Comparison of ENCODE assay signal across 17 mouse cellular contexts in the genomic region with DNA sequence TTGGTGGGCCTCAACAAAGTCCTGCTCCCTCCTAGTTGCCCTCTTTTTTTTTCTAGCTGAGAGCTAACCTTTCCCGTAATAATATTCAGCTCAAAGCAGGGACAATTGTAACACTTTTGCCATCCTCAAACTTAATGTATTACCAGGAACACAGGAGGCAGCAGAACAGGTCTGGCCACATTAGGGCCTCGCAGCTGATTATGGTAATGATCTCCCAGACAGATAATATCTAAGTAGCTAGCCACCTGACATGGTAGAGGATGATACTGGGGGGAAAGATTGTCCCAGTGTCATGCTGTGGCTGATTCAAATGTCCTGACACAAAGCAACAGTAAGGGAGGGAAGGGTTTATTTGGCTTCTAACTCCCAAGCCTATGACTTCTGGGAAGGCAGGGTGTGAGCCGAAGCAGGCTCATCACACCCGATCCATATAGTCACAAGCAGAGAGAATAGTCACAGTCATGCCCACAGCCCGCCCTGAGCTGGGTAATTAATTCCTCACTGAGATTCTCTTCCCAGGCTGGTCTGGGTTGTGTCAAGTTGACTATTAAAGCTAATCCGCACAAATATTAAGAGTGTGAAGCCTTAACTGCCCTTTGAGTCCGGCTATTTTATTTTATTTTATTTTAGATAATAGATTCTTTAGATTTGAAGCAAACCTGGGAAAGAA. TPM values are rescaled to one million over a fixed set of nuclear protein-coding genes. Genes with fewer than 3 reads are reported as not detected.
DNase-seq lines count a peak whose midpoint lies in the region; ATAC-seq and TF ChIP-seq lines count a peak whose summit lies in the region.
"Had no signal": no experiment of that assay in that cellular context is flagged by ENCODE, and none has a peak within 500 bp of the region (broad histone marks: within the 10 kb centered on the region; RNA-seq: fewer than 3 reads in every experiment).

No protein-coding gene starts in this region.

- H3K4me1 ChIP-seq in kidney, embryonic 15.5 days = peaks cover 12% of the 10 kb centered on the region
- 0 out of 2 replicates have a peak, but pooled peaks cover 3% of the 10 kb centered on the region for H3K4me1 ChIP-seq in intestine, embryonic 15.5 days (replicated peaks)
- peaks cover 9% of the 10 kb centered on the region for H3K4me1 ChIP-seq in kidney, embryonic 16.5 days (ENCODE audit: insufficient read depth, low read length)
- H3K4me1 ChIP-seq in stomach, postnatal 0 days (replicated peaks; ENCODE audit: control insufficient read depth, insufficient read depth) = no peaks in the 10 kb centered on the region
- H3K4me1 ChIP-seq in forebrain, embryonic 10.5 days = no peaks in the 10 kb centered on the region
- H3K4me1 ChIP-seq: hindbrain, embryonic 10.5 days; hindbrain, embryonic 15.5 days; liver, embryonic 15.5 days had no signal

- H3K27ac ChIP-seq in kidney, embryonic 15.5 days = 0 out of 2 replicates have a peak overlapping the region, but pooled peaks have one; percentile 48
- H3K27ac ChIP-seq in intestine, embryonic 15.5 days = peak overlapping the region; percentile 36; the same call in 1 of the 2 replicates
- 0 out of 2 replicates have a peak overlapping the region, but pooled peaks have one; percentile 46 for H3K27ac ChIP-seq in kidney, embryonic 16.5 days (ENCODE audit: low read length)
- H3K27ac ChIP-seq in stomach, postnatal 0 days (replicated peaks) = peak overlapping the region; percentile 49
- H3K27ac ChIP-seq in forebrain, embryonic 10.5 days = no peak overlapping the region
- H3K27ac ChIP-seq: heart, embryonic 13.5 days; hindbrain, embryonic 10.5 days; hindbrain, embryonic 15.5 days; liver, embryonic 15.5 days had no signal

- H3K4me2 ChIP-seq in kidney, embryonic 15.5 days = no peak overlapping the region
- no peak overlapping the region for H3K4me2 ChIP-seq in intestine, embryonic 15.5 days (replicated peaks)
- no peak overlapping the region for H3K4me2 ChIP-seq in kidney, embryonic 16.5 days (replicated peaks; ENCODE audit: low read depth, low read length)
- H3K4me2 ChIP-seq in stomach, postnatal 0 days (replicated peaks; ENCODE audit: low read depth) = no peak overlapping the region
- H3K4me2 ChIP-seq: heart, embryonic 13.5 days; hindbrain, embryonic 15.5 days; liver, embryonic 15.5 days; lung, embryonic 14.5 days had no signal

- no peak for TF ChIP-seq CTCF in stomach, postnatal 0 days (IDR thresholded peaks at IDR 0.05; ENCODE audit: low read depth)

- no peaks in the 10 kb centered on the region for H3K9me3 ChIP-seq in kidney, embryonic 15.5 days (replicated peaks)
- no peaks in the 10 kb centered on the region for H3K9me3 ChIP-seq in intestine, embryonic 15.5 days
- no peaks in the 10 kb centered on the region for H3K9me3 ChIP-seq in kidney, embryonic 16.5 days (ENCODE audit: low read length)
- H3K9me3 ChIP-seq in stomach, postnatal 0 days (ENCODE audit: control insufficient read depth, low read length) = no peaks in the 10 kb centered on the region
- no peaks in the 10 kb centered on the region for H3K9me3 ChIP-seq in forebrain, embryonic 10.5 days
- H3K9me3 ChIP-seq: hindbrain, embryonic 10.5 days; hindbrain, embryonic 15.5 days; liver, embryonic 15.5 days had no signal

- no peak overlapping the region for H3K4me3 ChIP-seq in kidney, embryonic 15.5 days (replicated peaks)
- H3K4me3 ChIP-seq in intestine, embryonic 15.5 days (replicated peaks) = no peak overlapping the region
- H3K4me3 ChIP-seq in kidney, embryonic 16.5 days (ENCODE audit: low read length) = no peak overlapping the region
- no peak overlapping the region for H3K4me3 ChIP-seq in stomach, postnatal 0 days (ENCODE audit: low read depth, low read length)
- H3K4me3 ChIP-seq in forebrain, embryonic 10.5 days = no peak overlapping the region
- H3K4me3 ChIP-seq: heart, embryonic 13.5 days; hindbrain, embryonic 10.5 days; hindbrain, embryonic 15.5 days; liver, embryonic 15.5 days had no signal

- ATAC-seq in kidney, embryonic 15.5 days (replicated peaks; ENCODE audit: low FRiP score) = 0 out of 2 replicates have a peak, but pooled peaks have one; percentile 37
- peak; percentile 72 for ATAC-seq in intestine, embryonic 15.5 days
- peak; percentile 81 for ATAC-seq in kidney, embryonic 16.5 days (ENCODE audit: low FRiP score, low TSS enrichment)
- ATAC-seq in stomach, postnatal 0 days (ENCODE audit: low FRiP score, low TSS enrichment) = no peak
- ATAC-seq: forebrain, embryonic 16.5 days; inflammation-experienced regulatory T-cells, adult 6 months had no signal

- H3K27me3 ChIP-seq in kidney, embryonic 15.5 days = no peaks in the 10 kb centered on the region
- H3K27me3 ChIP-seq in intestine, embryonic 15.5 days (replicated peaks) = no peaks in the 10 kb centered on the region
- no peaks in the 10 kb centered on the region for H3K27me3 ChIP-seq in kidney, embryonic 16.5 days (ENCODE audit: insufficient read depth, low read length)
- no peaks in the 10 kb centered on the region for H3K27me3 ChIP-seq in stomach, postnatal 0 days (ENCODE audit: control insufficient read depth, insufficient read depth, low read length)
- H3K27me3 ChIP-seq in forebrain, embryonic 10.5 days (ENCODE audit: poor library complexity, severe bottlenecking) = no peaks in the 10 kb centered on the region
- H3K27me3 ChIP-seq: heart, embryonic 13.5 days; hindbrain, embryonic 15.5 days; liver, embryonic 15.5 days had no signal

- TF ChIP-seq EP300 in stomach, postnatal 0 days (optimal IDR thresholded peaks at IDR 0.05) = no peak

- no peaks in the 10 kb centered on the region for H3K36me3 ChIP-seq in kidney, embryonic 15.5 days
- H3K36me3 ChIP-seq in intestine, embryonic 15.5 days = no peaks in the 10 kb centered on the region
- H3K36me3 ChIP-seq in kidney, embryonic 16.5 days (ENCODE audit: insufficient read depth, low read length) = no peaks in the 10 kb centered on the region
- H3K36me3 ChIP-seq in stomach, postnatal 0 days (ENCODE audit: control insufficient read depth, insufficient read depth, low read length) = no peaks in the 10 kb centered on the region
- no peaks in the 10 kb centered on the region for H3K36me3 ChIP-seq in forebrain, embryonic 10.5 days (replicated peaks)
- H3K36me3 ChIP-seq: heart, embryonic 13.5 days; hindbrain, embryonic 10.5 days; hindbrain, embryonic 15.5 days; liver, embryonic 15.5 days had no signal

- WGBS in kidney, embryonic 15.5 days = 57% methylated on average over 7 of the region's 7 CpGs
- WGBS in intestine, embryonic 15.5 days = 31% methylated on average over 7 of the region's 7 CpGs
- WGBS in kidney, embryonic 16.5 days = 52% methylated on average over 7 of the region's 7 CpGs
- WGBS in stomach, postnatal 0 days = 45% methylated on average over 7 of the region's 7 CpGs
- 82% methylated on average over 7 of the region's 7 CpGs for WGBS in forebrain, embryonic 10.5 days

- H3K9ac ChIP-seq in kidney, embryonic 15.5 days = no peak overlapping the region
- H3K9ac ChIP-seq in intestine, embryonic 15.5 days = no peak overlapping the region
- no peak overlapping the region for H3K9ac ChIP-seq in kidney, embryonic 16.5 days (replicated peaks; ENCODE audit: low read length)
- no peak overlapping the region for H3K9ac ChIP-seq in stomach, postnatal 0 days (ENCODE audit: low read length)
- H3K9ac ChIP-seq: heart, embryonic 13.5 days; hindbrain, embryonic 15.5 days; liver, embryonic 15.5 days; lung, embryonic 14.5 days had no signal

- DNase-seq in kidney, adult 8-10 months = no peak
- DNase-seq in stomach, postnatal 0 days (ENCODE audit: low spot score) = no peak
- no peak for DNase-seq in adrenal gland, postnatal 10 days
- DNase-seq in forebrain, embryonic 10.5 days (ENCODE audit: extremely low spot score, low spot score) = no peak
- DNase-seq: B cell, adult 2 months; layer of hippocampus, adult 9-11 months; lung, postnatal 14 days had no signal

RNA-seq across cellular contexts. Expression of a gene that starts 57.0 kb away (rescaled TPM):
- polyA plus RNA-seq in kidney, embryonic 15.5 days (2015; fragmentation: Nextera tagmentation; extraction: Ambion mirVana) = 34.2 and 39.9 TPM in 2 replicates
- 33.1 and 37.3 TPM in 2 replicates for polyA plus RNA-seq in intestine, embryonic 15.5 days (2015; fragmentation: Nextera tagmentation; extraction: Ambion mirVana)
- polyA plus RNA-seq in kidney, embryonic 16.5 days (2015; fragmentation: Nextera tagmentation; extraction: Ambion mirVana) = 28.8 and 35.4 TPM in 2 replicates
- polyA plus RNA-seq in stomach, postnatal 0 days (2015; fragmentation: Nextera tagmentation; extraction: Ambion mirVana) = 26.3 and 29.4 TPM in 2 replicates
- total RNA-seq in adrenal gland, postnatal 10 days (2021) = 10 to 100 TPM; 60.0 to 68.8 TPM
- 12.8 and 13.3 TPM in 2 replicates for polyA plus RNA-seq in forebrain, embryonic 10.5 days (2016; fragmentation: Nextera tagmentation; extraction: Ambion mirVana)
